Mouse (Mus musculus) neural tube, embryonic 12.5 days (tissue): ENCODE data around the gene Magi2. TPM values are rescaled to one million over a fixed set of nuclear protein-coding genes. Genes with fewer than 3 reads are reported as not detected.

Source experiments
- ATAC-seq: fragments of 200-750 bp; cut with Nextera tagmentation; 2 replicates; pipeline ENCODE4 v1.8.0; 2017; ENCODE audit warnings: low read depth, mild to moderate bottlenecking, moderate TSS enrichment, moderate library complexity; ENCODE audit not compliant: low FRiP score
- H3K27ac ChIP-seq: fragments of 300-500 bp; sonication (generic); 2 replicates; pipeline ENCODE4 v1.5.1; 2016
- H3K27me3 ChIP-seq: fragments of 300-500 bp; sonication (generic); replicated peaks from 2 replicates; pipeline ENCODE4 v1.6.1; 2016; ENCODE audit warnings: mild to moderate bottlenecking
- H3K36me3 ChIP-seq: fragments of 300-500 bp; sonication (generic); 2 replicates; pipeline ENCODE4 v1.6.1; 2016; ENCODE audit warnings: mild to moderate bottlenecking
- H3K4me1 ChIP-seq: fragments of 300-500 bp; sonication (generic); 2 replicates; pipeline ENCODE4 v1.6.1; 2016
- H3K4me2 ChIP-seq: fragments of 300-500 bp; sonication (generic); replicated peaks from 2 replicates; pipeline ENCODE4 v1.6.1; 2016; ENCODE audit warnings: mild to moderate bottlenecking
- H3K4me3 ChIP-seq: fragments of 300-500 bp; sonication (generic); 2 replicates; pipeline ENCODE4 v1.5.1; 2016
- H3K9ac ChIP-seq: fragments of 300-500 bp; sonication (generic); 2 replicates; pipeline ENCODE4 v1.6.1; 2016; ENCODE audit warnings: mild to moderate bottlenecking
- H3K9me3 ChIP-seq: fragments of 300-500 bp; sonication (generic); 2 replicates; pipeline ENCODE4 v1.6.1; 2016; ENCODE audit warnings: mild to moderate bottlenecking
- WGBS: fragments of 180-500 bp; shearing (Covaris S2); methylation state at CpG from one replicate; pipeline ENCODE4 v1.1.7; 2016; 5-methylcytosine and 5-hydroxymethylcytosine counted together
- polyA plus RNA-seq: library from polyadenylated mRNA; unstranded; fragments of >200 nt; fragmentation: Nextera tagmentation; extraction: Ambion mirVana; gene quantifications from 2 replicates; pipeline ENCODE4 v1.2.1, GENCODE M21; 2016

The Magi2 gene
- polyA plus RNA-seq, 1 experiment from 2014 or later: 15.2 TPM

DNA sequence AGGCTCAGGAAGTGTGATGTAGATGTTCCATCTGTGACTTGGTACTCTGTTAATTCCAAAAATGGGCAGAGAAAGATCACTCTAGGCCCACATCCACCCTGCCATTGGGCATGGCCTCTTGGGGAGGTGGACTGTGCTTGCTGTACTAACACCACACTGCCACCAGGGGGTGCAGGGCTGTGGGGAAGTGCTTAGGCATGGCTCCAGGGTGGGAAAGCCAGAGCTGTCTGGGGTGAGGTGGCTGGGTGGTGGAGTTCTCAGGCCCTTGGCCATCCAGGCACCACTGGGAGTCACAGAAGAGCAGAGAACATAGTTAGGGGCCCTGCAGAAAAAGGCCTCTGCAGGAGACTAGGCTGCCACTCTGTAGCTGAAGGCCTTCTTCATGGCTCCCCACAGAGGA, 1243.6 kb downstream of the Magi2 start:
- no peak overlapping the region for H3K4me3 ChIP-seq
- H3K9ac ChIP-seq: no peak overlapping the region
- H3K9me3 ChIP-seq: no peaks in the 10 kb centered on the region
- H3K36me3 ChIP-seq: no peaks in the 10 kb centered on the region
- H3K4me2 ChIP-seq: no peak overlapping the region
- ATAC-seq: no peak
- H3K27ac ChIP-seq: no peak overlapping the region
- no peaks in the 10 kb centered on the region for H3K27me3 ChIP-seq
- no peaks in the 10 kb centered on the region for H3K4me1 ChIP-seq

DNA sequence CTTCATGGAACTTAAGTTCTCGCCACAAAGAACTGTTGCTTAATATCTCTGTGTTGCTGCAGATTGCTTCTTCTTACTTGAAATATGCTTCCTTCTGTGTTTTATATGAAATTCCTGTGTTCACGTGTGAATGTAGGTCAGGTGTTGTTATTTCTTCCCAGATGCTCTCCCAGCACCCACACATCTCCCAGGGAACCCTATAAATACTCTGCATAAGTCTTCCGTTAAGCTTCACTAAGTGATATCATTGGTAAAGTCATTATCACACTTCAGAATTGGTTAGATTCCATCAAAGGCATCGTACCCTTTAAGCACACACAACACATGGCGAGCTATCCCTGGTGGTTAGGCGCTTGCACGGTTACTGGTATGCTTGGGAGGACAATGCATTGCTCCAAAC, 1257.7 kb downstream of the Magi2 start:
- Histone ChIP-seq H3K9ac (no peak overlapping the region), H3K4me1 (no peaks in the 10 kb centered on the region), H3K36me3 (no peaks in the 10 kb centered on the region), H3K4me2 (no peak overlapping the region), H3K27ac (no peak overlapping the region), H3K27me3 (no peaks in the 10 kb centered on the region), H3K4me3 (no peak overlapping the region), H3K9me3 (no peaks in the 10 kb centered on the region)
- no peak for ATAC-seq
- 90% methylated on average over 7 of the region's 7 CpGs for WGBS

DNA sequence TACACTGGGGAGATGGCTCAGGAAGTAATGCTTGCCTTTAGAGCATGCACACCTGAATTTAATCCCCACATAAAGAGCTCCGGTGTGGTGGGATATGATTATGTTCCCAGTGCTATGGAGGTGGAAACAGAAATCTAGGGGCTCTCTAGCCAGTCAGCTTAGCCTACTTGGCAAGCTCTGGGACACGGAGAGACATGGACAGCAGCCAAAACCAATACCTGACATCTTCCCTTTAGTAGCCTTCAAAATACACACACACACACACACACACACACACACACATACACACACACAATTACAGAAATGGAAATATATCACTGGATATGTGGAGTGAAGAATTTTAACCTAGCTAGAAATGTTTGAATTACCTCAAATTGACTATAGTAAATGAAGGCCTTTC, 1265.1 kb downstream of the Magi2 start:
- Histone ChIP-seq H3K9ac (no peak overlapping the region), H3K36me3 (no peaks in the 10 kb centered on the region), H3K4me2 (no peak overlapping the region), H3K4me1 (no peaks in the 10 kb centered on the region), H3K27me3 (no peaks in the 10 kb centered on the region), H3K27ac (no peak overlapping the region), H3K4me3 (no peak overlapping the region), H3K9me3 (no peaks in the 10 kb centered on the region)
- ATAC-seq: no peak
- WGBS: 83% methylated on average over 2 of the region's 2 CpGs

DNA sequence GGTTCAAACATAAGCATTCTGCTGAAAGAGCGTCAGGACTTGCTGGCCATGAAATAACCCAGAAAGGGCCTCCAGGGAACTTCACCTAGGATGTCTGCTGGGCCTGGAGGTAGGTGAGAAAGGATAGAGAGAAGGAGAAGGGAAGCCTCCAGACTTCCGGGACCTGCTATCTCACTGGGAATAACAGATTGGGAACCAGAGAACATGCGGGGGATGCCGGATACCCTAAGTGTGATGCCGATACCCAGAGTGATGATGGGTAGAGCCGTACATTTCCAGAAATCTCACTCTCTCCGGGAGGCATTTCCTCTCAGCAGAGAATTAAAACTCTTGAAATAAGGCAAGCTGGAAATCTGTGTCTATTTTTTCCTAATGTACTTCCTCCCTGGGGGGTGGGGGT, 1265.8 kb downstream of the Magi2 start:
- WGBS: 91% methylated on average over 7 of the region's 7 CpGs
- Histone ChIP-seq H3K27ac (no peak overlapping the region), H3K4me3 (no peak overlapping the region), H3K9me3 (no peaks in the 10 kb centered on the region), H3K4me1 (no peaks in the 10 kb centered on the region), H3K36me3 (no peaks in the 10 kb centered on the region), H3K9ac (no peak overlapping the region), H3K4me2 (no peak overlapping the region), H3K27me3 (no peaks in the 10 kb centered on the region)
- ATAC-seq: no peak

DNA sequence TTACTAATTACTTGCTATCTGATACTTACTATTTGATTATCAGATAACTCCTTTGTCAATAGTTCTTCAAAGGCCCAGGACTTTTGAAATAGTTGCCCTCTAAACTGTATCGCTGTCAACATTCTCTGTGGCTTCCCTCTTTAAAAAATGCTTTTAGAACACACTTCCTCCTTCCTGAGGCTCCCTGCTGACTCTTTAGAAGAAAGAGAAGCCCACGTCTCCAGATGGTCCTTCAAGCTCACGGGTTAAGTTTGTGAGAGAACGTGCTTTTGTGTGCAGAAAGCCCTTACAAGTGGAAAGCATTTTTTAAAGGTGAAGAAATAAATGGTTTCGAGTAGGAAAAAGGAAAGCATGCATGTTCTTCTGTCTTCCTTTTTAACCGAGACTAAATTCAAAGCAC, 1267.2 kb downstream of the Magi2 start:
- H3K4me2 ChIP-seq: no peak overlapping the region
- no peak for ATAC-seq
- no peaks in the 10 kb centered on the region for H3K4me1 ChIP-seq
- no peaks in the 10 kb centered on the region for H3K9me3 ChIP-seq
- H3K27me3 ChIP-seq: no peaks in the 10 kb centered on the region
- no peak overlapping the region for H3K27ac ChIP-seq
- WGBS: 65% methylated on average over 6 of the region's 6 CpGs
- H3K36me3 ChIP-seq: no peaks in the 10 kb centered on the region
- H3K9ac ChIP-seq: no peak overlapping the region
- H3K4me3 ChIP-seq: no peak overlapping the region

DNA sequence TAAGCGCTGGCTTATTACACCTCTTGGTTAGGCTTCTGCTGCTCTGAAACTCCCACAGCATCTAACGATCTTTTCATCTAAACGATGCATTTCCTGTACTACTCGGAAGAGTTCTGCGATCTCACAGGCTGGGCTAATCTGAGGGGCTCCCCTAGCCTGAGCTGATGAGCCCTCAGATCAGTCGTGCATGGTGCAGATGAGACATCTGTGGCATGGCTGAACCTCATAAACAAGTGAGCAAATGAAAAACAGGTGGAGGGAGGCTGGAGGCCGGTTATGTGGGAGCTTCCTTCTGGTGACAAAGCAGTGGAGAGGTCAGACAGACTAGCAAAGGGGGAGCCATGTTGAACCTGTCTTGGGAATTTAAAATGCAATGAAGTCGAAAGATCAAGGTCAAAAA, 1270.1 kb downstream of the Magi2 start:
- Histone ChIP-seq H3K9ac (no peak overlapping the region), H3K27me3 (no peaks in the 10 kb centered on the region), H3K9me3 (no peaks in the 10 kb centered on the region), H3K4me3 (no peak overlapping the region), H3K27ac (no peak overlapping the region), H3K36me3 (no peaks in the 10 kb centered on the region), H3K4me2 (no peak overlapping the region), H3K4me1 (no peaks in the 10 kb centered on the region)
- no peak for ATAC-seq
- 69% methylated on average over 8 of the region's 8 CpGs for WGBS

DNA sequence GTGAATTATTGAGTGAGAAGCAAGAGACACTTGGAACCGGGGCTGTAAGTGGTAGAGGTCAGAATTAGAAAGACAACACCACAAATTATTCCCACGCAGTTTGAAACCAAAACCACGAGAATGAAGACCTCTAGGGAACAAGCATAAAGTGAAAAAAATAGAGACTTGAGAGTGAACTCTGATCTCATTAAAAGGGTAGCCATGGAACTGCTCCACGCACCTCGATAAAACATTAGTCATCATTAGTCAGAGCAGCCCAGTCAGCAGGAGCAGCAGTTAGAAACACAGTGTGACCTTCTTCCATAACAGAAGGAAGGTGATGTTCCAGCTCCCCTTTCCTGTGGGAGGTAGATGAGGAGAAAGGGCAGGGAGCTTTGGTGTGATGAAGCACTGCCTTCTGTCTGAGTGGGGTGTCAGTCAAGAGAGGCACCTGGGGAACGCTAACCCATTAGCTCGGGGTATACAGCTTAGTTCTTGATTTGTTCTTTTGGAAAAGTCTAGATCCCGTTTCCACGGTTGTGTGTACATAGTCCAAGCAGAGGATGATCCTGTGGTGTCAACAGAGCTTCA, 1272.3 kb downstream of the Magi2 start:
- no peaks in the 10 kb centered on the region for H3K9me3 ChIP-seq

DNA sequence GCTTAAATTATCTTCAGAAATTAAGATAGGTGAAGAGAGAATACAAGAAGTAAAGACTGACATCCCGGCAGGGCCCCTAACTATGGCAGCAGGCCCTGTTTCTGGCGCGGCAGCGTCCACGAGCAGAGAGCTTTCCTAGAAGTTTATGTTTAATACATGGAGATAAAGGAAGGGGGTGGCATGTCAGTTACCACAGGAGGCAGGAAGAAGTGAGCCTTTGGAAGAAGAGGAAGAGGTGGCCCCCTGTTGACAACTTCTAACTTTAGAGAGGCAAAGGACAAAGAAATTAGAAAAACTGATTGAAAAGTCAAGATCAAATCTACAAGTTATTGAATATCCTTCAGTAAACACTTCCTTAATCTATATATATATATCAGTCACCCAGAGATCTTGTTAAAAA, 1281.8 kb downstream of the Magi2 start:
- Histone ChIP-seq H3K4me3 (no peak overlapping the region), H3K4me1 (peaks cover 9% of the 10 kb centered on the region; the same call in 1 of the 2 replicates), H3K9me3 (no peaks in the 10 kb centered on the region), H3K36me3 (no peaks in the 10 kb centered on the region), H3K27me3 (no peaks in the 10 kb centered on the region), H3K27ac (no peak overlapping the region), H3K9ac (no peak overlapping the region), H3K4me2 (no peak overlapping the region)
- 77% methylated on average over 5 of the region's 5 CpGs for WGBS
- no peak for ATAC-seq

More for the DNA sequence above, 1272.3 kb downstream of the Magi2 start:
- Histone ChIP-seq H3K27me3 (no peaks in the 10 kb centered on the region), H3K27ac (no peak overlapping the region), H3K4me1 (no peaks in the 10 kb centered on the region), H3K4me3 (no peak overlapping the region), H3K4me2 (no peak overlapping the region), H3K9ac (no peak overlapping the region), H3K36me3 (no peaks in the 10 kb centered on the region)
- peak; percentile 56; the same call in 1 of the 2 replicates for ATAC-seq
- 60% methylated on average over 9 of the region's 9 CpGs for WGBS

DNA sequence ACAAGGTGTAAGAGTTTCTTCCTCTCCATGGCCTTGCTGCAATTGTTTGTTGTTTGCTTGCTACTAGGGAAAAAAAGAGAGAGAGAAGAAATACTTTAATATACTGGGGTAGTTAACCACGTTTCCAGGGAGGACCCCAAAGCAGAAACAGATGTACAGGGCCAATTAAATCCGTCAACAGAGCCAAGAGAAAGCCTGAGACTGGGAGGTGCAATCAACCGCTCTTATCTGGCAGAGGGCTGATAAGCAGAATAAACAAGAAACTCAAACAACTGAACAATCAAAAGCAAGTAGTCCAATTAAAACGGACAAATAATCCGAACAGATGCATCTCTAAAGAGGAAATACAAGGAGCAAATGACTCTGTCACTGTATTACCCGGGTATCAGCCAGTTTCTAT, 1282.8 kb downstream of the Magi2 start:
- Histone ChIP-seq H3K4me2 (no peak overlapping the region), H3K36me3 (no peaks in the 10 kb centered on the region), H3K4me3 (no peak overlapping the region), H3K4me1 (peaks cover 9% of the 10 kb centered on the region; the same call in 1 of the 2 replicates), H3K27me3 (no peaks in the 10 kb centered on the region), H3K27ac (no peak overlapping the region), H3K9ac (no peak overlapping the region), H3K9me3 (no peaks in the 10 kb centered on the region)
- ATAC-seq: no peak
- WGBS: 72% methylated on average over 6 of the region's 6 CpGs

DNA sequence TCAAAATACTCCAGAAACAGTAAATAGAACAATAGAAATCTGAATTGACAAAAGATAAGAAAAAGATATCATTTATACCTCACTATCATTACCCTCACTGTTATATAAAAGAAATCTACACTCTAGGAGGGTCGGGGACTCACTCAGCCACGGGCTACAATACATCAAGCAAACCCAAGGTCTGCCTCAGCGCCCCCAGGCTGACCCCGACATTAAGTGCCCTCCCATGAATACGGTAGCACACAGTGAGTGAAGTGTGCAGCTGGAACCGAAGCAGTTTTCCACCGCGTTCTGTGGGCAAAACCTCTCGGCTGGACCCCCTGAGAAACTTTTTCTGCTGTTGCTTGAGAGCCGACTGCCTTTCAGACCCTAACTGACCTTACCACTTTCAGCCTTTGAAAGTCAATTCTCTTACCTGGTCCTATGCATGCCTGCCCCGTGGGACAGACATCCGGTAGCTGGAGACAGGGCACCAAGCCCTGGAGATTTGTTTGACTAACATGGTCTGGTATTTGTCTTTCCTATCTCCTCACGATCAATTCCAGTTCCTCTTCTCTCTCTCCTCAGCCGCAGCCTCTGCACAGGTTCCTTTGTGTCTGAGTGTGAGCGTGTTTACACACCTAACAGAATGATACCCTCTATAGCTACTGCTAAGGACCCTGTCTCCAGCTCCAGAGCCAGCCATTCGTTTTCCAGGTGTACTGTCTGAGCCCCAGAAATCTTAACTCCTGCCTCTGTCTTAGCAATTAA, 1285.7 kb downstream of the Magi2 start:
- ATAC-seq: peak; percentile 79; the same call in 1 of the 2 replicates
- no peak overlapping the region for H3K4me3 ChIP-seq
- no peaks in the 10 kb centered on the region for H3K27me3 ChIP-seq
- H3K9ac ChIP-seq: no peak overlapping the region
- H3K27ac ChIP-seq: no peak overlapping the region
- H3K36me3 ChIP-seq: no peaks in the 10 kb centered on the region
- WGBS: 44% methylated on average over 16 of the region's 16 CpGs
- H3K4me1 ChIP-seq: peaks cover 9% of the 10 kb centered on the region; the same call in 1 of the 2 replicates
- H3K4me2 ChIP-seq: no peak overlapping the region
- no peaks in the 10 kb centered on the region for H3K9me3 ChIP-seq

DNA sequence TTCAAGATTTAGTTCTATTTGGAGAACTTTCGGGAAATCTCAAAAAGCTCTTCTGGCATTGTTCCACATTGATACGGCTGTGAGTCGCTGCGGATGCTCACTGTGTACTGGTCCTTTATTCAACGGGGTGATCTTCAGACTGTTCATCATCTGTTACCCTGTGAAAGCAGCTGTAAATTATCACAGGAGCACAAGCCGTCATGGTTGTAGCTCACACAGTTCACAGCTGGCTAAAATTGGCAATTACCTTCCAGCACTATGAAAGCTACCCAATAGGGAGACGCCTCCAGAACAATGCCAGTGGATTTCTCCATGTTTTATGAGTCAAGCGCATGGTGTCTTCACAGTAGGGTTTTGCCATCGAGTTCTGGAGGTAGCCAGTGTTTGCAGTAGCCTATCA, 1294.8 kb downstream of the Magi2 start:
- Histone ChIP-seq H3K36me3 (no peaks in the 10 kb centered on the region), H3K4me2 (no peak overlapping the region), H3K4me3 (no peak overlapping the region), H3K27ac (no peak overlapping the region), H3K4me1 (peaks cover 5% of the 10 kb centered on the region; the same call in 1 of the 2 replicates), H3K27me3 (no peaks in the 10 kb centered on the region), H3K9me3 (no peaks in the 10 kb centered on the region), H3K9ac (no peak overlapping the region)
- peak; percentile 84 for ATAC-seq
- 47% methylated on average over 9 of the region's 9 CpGs for WGBS

DNA sequence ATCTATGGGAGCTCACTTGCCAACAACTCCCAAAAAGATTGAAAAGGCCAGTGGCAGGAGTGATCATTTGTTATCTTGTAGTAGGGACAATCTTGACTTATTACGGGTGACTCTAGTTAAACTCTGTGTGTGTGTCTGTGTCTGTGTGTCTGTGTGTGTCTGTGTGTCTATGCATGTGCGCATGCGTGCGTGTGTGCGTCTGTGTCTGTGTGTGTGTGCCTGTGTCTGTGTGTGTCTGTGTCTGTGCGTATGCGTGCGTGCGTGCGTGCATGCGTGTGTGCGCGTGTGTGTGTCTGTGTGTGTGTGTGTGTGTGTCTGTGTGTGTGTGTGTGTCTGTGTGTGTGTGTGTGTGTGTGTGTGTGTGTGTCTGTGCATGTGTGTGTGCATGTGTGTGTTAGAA, 1295.2 kb downstream of the Magi2 start:
- Histone ChIP-seq H3K4me1 (peaks cover 5% of the 10 kb centered on the region; the same call in 1 of the 2 replicates), H3K9ac (no peak overlapping the region), H3K27me3 (no peaks in the 10 kb centered on the region), H3K4me2 (no peak overlapping the region), H3K9me3 (no peaks in the 10 kb centered on the region), H3K36me3 (no peaks in the 10 kb centered on the region), H3K4me3 (no peak overlapping the region), H3K27ac (no peak overlapping the region)
- WGBS: 94% methylated on average over 13 of the region's 13 CpGs
- ATAC-seq: peak; percentile 39; the same call in 1 of the 2 replicates

DNA sequence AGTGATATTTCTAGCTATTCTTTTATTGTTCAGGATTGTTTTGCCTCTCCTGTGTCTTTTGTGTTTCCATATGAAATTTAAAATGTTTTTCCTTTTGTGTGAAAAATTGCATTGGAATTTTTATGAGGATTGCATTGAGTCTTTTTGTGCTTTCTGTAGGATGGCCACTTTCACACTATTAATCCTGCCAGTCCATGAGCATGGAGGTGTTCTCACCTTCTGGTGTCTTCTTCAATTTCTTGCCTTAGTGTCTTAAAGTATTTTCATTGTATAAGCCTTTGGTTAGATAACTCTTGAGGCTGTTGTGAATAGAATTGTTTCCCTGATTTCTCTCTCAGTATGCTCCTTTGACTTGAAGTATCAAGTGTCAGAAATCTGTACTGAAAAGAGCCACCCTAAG, 1296.9 kb downstream of the Magi2 start:
- Histone ChIP-seq H3K9me3 (no peaks in the 10 kb centered on the region), H3K9ac (no peak overlapping the region)

More for the DNA sequence above, 1296.9 kb downstream of the Magi2 start:
- peaks cover 5% of the 10 kb centered on the region; the same call in 1 of the 2 replicates for H3K4me1 ChIP-seq
- no peak overlapping the region for H3K4me3 ChIP-seq
- H3K27me3 ChIP-seq: no peaks in the 10 kb centered on the region
- ATAC-seq: no peak
- H3K36me3 ChIP-seq: no peaks in the 10 kb centered on the region
- H3K27ac ChIP-seq: no peak overlapping the region
- H3K4me2 ChIP-seq: no peak overlapping the region
